Mouse (Mus musculus) cerebellum, adult 2 months (tissue): ENCODE results near the gene Tpcn1.

Experiments
- CTCF ChIP-seq: fragments of 200-500 bp; IDR thresholded peaks from 2 replicates; pipeline ENCODE4 v1.5.1; 2011; ENCODE audit warnings: low read depth, mild to moderate bottlenecking, control low read depth, low read length, moderate library complexity, borderline replicate concordance; ENCODE audit not compliant: insufficient read depth
- POLR2A ChIP-seq: fragments of 200-500 bp; IDR thresholded peaks from 2 replicates; pipeline ENCODE4 v1.6.1; 2011; ENCODE audit warnings: low read length, control low read depth, borderline replicate concordance; ENCODE audit not compliant: insufficient read depth

DNA sequence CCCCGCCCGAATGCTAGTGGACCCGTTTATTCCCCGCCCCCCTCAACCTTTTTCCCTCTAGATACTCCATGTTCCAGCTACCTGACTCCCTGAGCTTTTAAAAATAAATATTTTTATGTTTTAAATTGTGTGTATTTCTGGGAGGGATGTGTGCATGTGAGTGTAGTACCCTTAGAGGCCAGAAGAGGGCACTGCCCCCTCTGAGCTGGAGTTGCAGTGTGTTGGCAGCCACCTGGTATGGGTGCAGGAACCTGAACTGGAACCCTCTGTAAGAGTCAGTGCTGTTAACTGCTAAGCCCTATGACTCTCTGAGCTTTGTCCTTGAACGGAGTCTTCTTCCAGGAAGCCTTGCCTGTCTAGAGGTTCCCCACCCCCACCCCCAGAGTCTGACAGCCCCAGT, 43.4 kb upstream of the Tpcn1 start:
- no peak for TF ChIP-seq CTCF
- no peak for TF ChIP-seq POLR2A
